Mouse (Mus musculus) embryonic stem cell, embryonic (primary cell): ENCODE results near the gene Arvcf.

Experiments
- CTCF ChIA-PET, 4 experiments: fragments of 300-600 bp in 2 of 4; fragments of 350-600 bp in 2 of 4; sonication (Branson Sonifier 250); formaldehyde crosslinking; loops; one replicate each; lab custom pipeline; 2022; ENCODE audit warnings: inconsistent platforms in 2 of 4; lab: Charles Lee
- POLR2A ChIA-PET, 4 experiments: fragments of 300-600 bp in 2 of 4; fragments of 350-600 bp in 2 of 4; sonication (Branson Sonifier 250); formaldehyde crosslinking; loops; one replicate each; lab custom pipeline; 2022; ENCODE audit warnings: antibody characterized with exemption in 4 of 4, inconsistent platforms in 1 of 4; lab: Charles Lee

Arvcf gene

DNA sequence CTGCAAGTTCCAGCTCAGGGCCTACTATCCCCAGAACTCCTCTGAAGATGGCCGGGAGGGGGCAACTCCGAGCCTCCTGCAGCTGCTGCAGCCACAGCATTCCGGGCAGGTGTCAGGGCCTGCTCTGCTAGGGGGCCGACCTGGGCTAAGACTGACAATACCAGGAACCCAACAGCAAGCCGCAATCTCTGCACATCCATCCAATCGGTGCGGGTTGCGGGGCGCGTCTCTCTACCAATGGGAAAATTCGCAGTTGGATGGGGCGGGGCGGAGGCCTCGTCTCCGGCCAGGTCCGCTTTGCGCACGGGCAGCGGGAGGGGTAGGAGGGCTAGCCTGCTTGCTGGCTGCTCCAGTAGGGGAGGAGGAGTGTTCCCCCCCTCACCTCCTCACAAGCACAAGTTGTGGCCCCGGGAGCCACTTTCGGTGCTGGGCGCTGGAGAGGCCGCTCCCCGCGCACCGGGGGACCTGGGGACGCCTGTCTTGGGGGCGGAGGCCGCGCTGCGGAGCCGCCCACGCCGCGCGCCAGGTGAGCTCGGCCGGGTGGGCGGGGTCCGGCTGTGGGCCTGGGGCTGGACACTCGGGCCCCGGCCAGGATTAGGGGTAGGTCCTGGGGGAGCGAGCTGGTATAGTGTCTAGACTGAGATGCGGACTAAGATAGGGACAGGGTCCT is at the start of gene Arvcf, which contains the start of gene Tango2:
Gene Arvcf, plus strand, starts transcription at position 252 of the 670 bp plus-strand sequence.
Gene Tango2, minus strand, starts transcription at position 173 of the 670 bp plus-strand sequence.
- CTCF ChIA-PET: interaction anchor here (0.5 to 2.6 kb wide), 29 partner anchors 12 to 274 kb away, joined by 3 to 17 read pairs (median 3); partner anchors contain the start of gene Gp1bb (in 1 of the 4)

GRCm38 (mm10) chr16:18308159-18308558 is 39.8 kb upstream of the Arvcf start:
- POLR2A ChIA-PET: interaction anchor here in 1 of 4 experiments (1.4 kb wide), 1 partner anchor 18 kb away, joined by 3 read pairs; no protein-coding TSS in a partner anchor
- CTCF ChIA-PET: interaction anchor here in 1 of 4 experiments (0.5 kb wide), 1 partner anchor 13 kb away, joined by 3 read pairs; no protein-coding TSS in a partner anchor

More for the DNA sequence above, at the start of gene Arvcf, which contains the start of gene Tango2:
- POLR2A ChIA-PET: interaction anchor here in 3 of 4 experiments (0.6 to 5.9 kb wide), 31 partner anchors 12 to 464 kb away, joined by 3 to 46 read pairs (median 4); partner anchors contain the start of genes Cdc45 (in 1 of the 3), Cldn5 (in 1 of the 3), Prodh (in 1 of the 3) and Ranbp1 (in 1 of the 3)

GRCm38 (mm10) chr16:18318992-18319391 is 29.0 kb upstream of the Arvcf start:
- ChIA-PET POLR2A (interaction anchor here in 1 of 4 experiments (1.0 to 1.5 kb wide), 2 partner anchors 10 to 58 kb away, joined by 3 to 4 read pairs; no protein-coding TSS in a partner anchor), CTCF (no interaction called here)

GRCm38 (mm10) chr16:18321443-18321842 is 26.5 kb upstream of the Arvcf start:
- ChIA-PET POLR2A (interaction anchor here in 2 of 4 experiments (0.6 to 1.5 kb wide), 3 partner anchors 9 to 141 kb away, joined by 3 to 6 read pairs (median 3); no protein-coding TSS in a partner anchor), CTCF (interaction anchor here in 1 of 4 experiments (0.8 kb wide), 1 partner anchor 16 kb away, joined by 3 read pairs; no protein-coding TSS in a partner anchor)

- POLR2A ChIA-PET: interaction anchor here in 2 of 4 experiments (1.0 to 2.5 kb wide), 6 partner anchors 14 to 34 kb away, joined by 3 to 5 read pairs (median 4); no protein-coding TSS in a partner anchor
- CTCF ChIA-PET: interaction anchor here in 1 of 4 experiments (1.7 kb wide), 1 partner anchor 21 kb away, joined by 9 read pairs; no protein-coding TSS in a partner anchor
These were observed 24.5 kb upstream of the Arvcf start for GRCm38 (mm10) chr16:18323460-18323859.

DNA sequence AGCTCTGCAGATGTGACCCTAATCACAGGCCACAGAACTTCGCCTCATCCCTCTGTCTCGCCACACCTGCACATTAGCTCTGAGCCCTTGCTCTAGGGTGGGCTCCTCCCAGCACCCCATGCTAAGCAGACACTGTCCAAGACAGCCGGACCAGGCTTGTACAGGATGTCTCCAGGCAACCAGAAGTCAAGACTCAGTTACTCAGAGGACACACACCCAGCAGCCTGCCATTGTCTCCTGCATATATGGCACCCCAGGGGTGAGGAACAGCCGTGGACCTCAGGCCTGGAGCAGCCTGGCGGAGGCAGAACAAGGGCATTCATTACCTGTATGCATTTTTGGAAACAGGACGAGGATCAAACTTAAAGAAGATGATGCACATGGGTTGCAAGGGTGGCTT is 24.0 kb upstream of the Arvcf start:
- ChIA-PET CTCF (interaction anchor here in 1 of 4 experiments (1.7 kb wide), 1 partner anchor 21 kb away, joined by 9 read pairs; no protein-coding TSS in a partner anchor), POLR2A (interaction anchor here in 3 of 4 experiments (0.6 to 3.4 kb wide), 16 partner anchors 12 to 235 kb away, joined by 3 to 15 read pairs (median 4); partner anchors contain the start of genes Dgcr8 (in 1 of the 3), Ranbp1 (in 1 of the 3) and Trmt2a (in 1 of the 3))

DNA sequence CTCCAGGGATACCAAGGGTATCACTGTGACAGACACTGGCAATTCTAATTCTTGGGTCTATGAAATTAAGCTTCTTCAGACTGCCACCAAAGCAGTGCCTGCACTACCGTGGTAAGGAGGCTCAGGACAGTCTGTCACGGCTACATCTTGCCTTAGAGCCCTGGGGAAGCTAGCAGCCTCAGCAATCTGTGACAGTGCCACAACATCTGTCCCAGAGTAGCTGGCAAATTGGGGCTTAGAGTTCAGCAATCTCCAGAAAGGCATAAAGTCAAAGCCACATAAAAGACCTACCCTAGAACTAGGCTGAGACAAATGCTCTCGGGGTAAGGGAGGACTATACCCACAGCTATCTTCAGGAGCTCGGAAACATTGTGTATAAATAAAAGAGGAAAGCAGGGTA is 22.2 kb upstream of the Arvcf start:
- POLR2A ChIA-PET: interaction anchor here in 3 of 4 experiments (0.6 to 3.4 kb wide), 10 partner anchors 9 to 77 kb away, joined by 3 to 15 read pairs (median 3); partner anchors contain the start of genes Arvcf (in 1 of the 3), Ranbp1 (in 1 of the 3) and Trmt2a (in 1 of the 3)
- CTCF ChIA-PET: interaction anchor here in 1 of 4 experiments (1.0 kb wide), 1 partner anchor 118 kb away, joined by 3 read pairs; no protein-coding TSS in a partner anchor

DNA sequence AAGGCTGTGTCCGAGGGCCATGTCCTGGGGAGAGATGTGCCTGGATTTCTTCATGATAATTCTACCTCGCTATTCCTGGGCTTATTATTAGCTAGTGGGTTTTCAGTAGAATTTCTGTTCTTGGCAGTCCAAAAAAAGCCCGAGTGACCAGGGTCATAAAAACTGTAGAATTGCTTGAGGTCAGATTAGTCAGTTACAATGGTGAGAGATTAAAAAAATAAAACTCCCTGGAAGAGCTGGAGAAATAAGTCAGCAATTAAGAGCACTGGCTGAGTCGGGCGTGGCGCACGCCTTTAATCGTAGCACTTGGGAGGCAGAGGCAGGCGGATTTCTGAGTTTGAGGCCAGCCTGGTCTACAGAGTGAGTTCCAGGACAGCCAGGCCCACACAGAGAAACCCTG is 20.0 kb upstream of the Arvcf start:
- ChIA-PET POLR2A (interaction anchor here in 1 of 4 experiments (0.6 kb wide), 1 partner anchor 92 kb away, joined by 3 read pairs; no protein-coding TSS in a partner anchor), CTCF (no interaction called here)

DNA sequence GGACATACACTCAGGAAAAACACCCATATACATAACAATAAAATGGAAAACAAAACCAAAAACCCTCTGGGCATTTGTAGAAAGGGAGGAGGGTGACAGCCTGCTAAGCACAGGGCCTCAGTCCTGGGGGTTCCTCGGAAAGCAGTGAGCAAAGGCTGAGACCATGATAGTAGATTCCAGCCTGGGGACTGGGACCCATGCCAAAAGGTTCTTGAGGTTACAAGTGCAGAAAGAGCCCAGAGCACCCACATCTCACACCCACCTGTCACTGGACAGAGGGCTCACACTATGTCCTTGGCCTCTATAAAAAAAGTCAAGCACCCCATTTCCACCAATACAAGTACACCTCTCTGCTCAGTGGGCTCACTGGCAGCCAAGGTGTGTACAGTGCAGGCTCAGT is 19.5 kb upstream of the Arvcf start:
- ChIA-PET CTCF (no interaction called here), POLR2A (interaction anchor here in 1 of 4 experiments (1.3 kb wide), 1 partner anchor 18 kb away, joined by 3 read pairs; no protein-coding TSS in a partner anchor)

DNA sequence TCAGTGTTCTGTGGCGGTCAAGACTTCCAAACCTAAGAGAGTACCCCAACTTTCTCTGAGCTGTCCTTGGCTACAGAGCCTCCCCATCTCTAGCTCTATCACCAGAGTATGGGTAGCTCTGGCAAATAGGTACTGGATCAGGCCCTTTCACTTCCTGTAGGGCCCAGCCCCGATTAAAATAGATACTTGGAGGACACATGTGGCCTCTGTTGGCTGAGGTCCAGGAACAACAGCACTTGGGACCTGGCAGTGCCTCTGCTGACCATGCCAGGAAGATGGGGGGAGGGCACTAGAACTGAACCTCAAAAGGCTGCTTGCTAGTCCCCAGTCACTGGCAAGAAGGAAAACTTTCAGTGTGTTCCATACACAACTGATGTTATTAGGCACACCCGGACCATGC is 14.0 kb upstream of the Arvcf start:
- CTCF ChIA-PET: no interaction called here

DNA sequence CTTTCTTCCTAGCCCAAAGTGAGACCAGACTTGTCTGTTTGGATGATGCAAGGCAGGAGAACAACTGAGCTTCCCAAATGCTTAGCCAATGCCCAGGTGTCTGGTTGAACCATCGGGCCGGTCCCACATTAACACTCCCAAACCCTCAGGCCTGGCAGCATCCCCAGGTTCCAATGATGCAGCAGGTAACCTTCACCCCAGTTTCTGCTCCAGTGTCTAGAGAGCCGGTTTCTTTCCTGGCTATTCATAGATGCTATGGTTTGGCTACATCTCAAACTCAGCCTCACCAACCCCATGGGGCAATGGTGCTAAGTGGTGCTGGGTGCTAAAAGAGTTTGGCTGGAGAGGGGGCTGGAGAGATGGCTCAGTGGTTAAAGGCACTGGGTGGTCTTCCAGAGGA is 12.0 kb upstream of the Arvcf start:
- CTCF ChIA-PET: interaction anchor here in 2 of 4 experiments (0.7 to 1.9 kb wide), 2 partner anchors 9 to 309 kb away, joined by 7 to 9 read pairs; no protein-coding TSS in a partner anchor
- POLR2A ChIA-PET: interaction anchor here in 2 of 4 experiments (0.7 to 1.8 kb wide), 3 partner anchors 10 to 12 kb away, joined by 3 to 5 read pairs (median 4); partner anchors contain the start of gene Arvcf (in 1 of the 2)

More for the DNA sequence above, 14.0 kb upstream of the Arvcf start:
- POLR2A ChIA-PET: interaction anchor here in 2 of 4 experiments (0.7 to 2.0 kb wide), 4 partner anchors 9 to 59 kb away, joined by 3 to 6 read pairs (median 4); no protein-coding TSS in a partner anchor

DNA sequence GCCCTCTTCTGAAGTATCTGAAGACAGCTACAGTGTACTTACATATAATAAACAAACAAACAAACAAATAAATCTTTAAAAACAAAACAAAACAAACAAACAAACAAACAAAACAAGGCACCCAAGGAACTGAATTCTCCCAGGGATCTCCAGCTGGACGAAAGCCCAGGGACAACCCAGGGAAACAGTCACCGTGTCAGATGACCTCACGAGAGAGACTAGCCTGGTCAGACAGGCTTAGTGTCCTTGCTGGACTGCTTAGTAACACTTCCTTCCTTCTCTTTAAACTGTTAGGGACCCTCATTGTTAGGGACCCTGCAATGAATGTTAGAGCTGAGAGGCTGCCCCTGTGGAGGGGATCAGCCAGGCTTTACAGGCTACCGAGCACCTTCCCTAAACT is 10.7 kb upstream of the Arvcf start:
- ChIA-PET POLR2A (interaction anchor here in 2 of 4 experiments (0.9 to 1.0 kb wide), 2 partner anchors 12 to 13 kb away, joined by 3 read pairs; no protein-coding TSS in a partner anchor), CTCF (interaction anchor here in 1 of 4 experiments (1.4 to 1.9 kb wide), 2 partner anchors 8 to 16 kb away, joined by 3 to 9 read pairs; no protein-coding TSS in a partner anchor)

GRCm38 (mm10) chr16:18339866-18340265 is 8.1 kb upstream of the Arvcf start:
- CTCF ChIA-PET: no interaction called here

DNA sequence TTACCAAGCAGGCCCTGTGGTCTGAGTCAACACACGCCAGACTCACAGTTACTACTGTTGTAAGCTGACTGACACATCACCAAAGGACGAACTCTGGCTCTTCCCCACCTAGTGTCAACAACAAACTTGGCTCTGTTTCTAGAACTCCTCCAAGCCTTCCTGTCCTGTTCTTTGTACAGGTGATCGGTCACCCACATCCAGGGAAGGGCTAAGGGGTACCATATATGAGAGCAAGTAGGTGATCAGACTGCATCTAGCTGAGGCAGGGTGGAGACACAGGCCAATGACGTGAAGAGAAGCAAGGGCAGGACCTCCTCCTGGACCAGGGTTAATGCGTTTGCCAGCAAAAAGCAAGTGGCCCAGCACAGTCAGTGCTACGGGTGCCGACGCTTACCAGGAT is 6.4 kb upstream of the Arvcf start:
- POLR2A ChIA-PET: interaction anchor here in 3 of 4 experiments (0.6 to 1.6 kb wide), 6 partner anchors 19 to 498 kb away, joined by 3 to 10 read pairs (median 4); partner anchors contain the start of genes Ranbp1 (in 1 of the 3) and Trmt2a (in 1 of the 3)

More at GRCm38 (mm10) chr16:18339866-18340265, 8.1 kb upstream of the Arvcf start:
- POLR2A ChIA-PET: interaction anchor here in 3 of 4 experiments (0.6 to 1.5 kb wide), 5 partner anchors 9 to 30 kb away, joined by 3 to 4 read pairs (median 3); no protein-coding TSS in a partner anchor

GRCm38 (mm10) chr16:18342076-18342475 is 5.9 kb upstream of the Arvcf start:
- CTCF ChIA-PET: no interaction called here

More for the DNA sequence above, 6.4 kb upstream of the Arvcf start:
- CTCF ChIA-PET: no interaction called here

GRCm38 (mm10) chr16:18342650-18343570 is 5.1 kb upstream of the Arvcf start:
- CTCF ChIA-PET: no interaction called here
- POLR2A ChIA-PET: interaction anchor here in 3 of 4 experiments (0.7 to 4.2 kb wide), 16 partner anchors 9 to 259 kb away, joined by 3 to 15 read pairs (median 4); no protein-coding TSS in a partner anchor

More at GRCm38 (mm10) chr16:18342076-18342475, 5.9 kb upstream of the Arvcf start:
- POLR2A ChIA-PET: interaction anchor here in 2 of 4 experiments (0.9 to 1.6 kb wide), 6 partner anchors 20 to 162 kb away, joined by 3 to 4 read pairs (median 3); partner anchors contain the start of genes Ranbp1 (in 1 of the 2) and Trmt2a (in 1 of the 2)
